Comparison of ENCODE assay signal across 26 mouse cellular contexts in the genomic region with DNA sequence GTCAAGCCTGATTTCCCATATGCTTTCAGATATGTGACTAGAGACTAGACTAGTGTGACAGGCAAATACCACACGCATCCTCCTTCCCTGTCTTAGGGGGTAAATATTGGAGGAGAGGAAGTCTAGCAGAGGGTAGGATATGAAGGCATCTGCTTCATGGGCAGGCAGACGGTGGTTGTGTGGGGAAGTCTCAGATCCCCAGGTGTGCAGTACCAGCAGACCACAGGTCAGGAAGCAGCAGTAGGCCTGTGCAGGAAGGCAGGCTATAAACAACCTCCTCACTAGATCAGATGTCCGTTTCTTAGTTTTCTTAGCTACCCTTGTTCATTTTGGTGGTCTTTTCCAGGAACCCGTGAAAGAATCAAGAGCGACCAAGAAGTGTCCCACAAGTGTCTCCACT. TPM values are rescaled to one million over a fixed set of nuclear protein-coding genes. Genes with fewer than 3 reads are reported as not detected.
"Had no signal": no experiment of that assay in that cellular context is flagged by ENCODE, and none has a peak within 500 bp of the region (broad histone marks: within the 10 kb centered on the region; RNA-seq: fewer than 3 reads in every experiment).

No protein-coding gene starts in this region.

- H3K9ac ChIP-seq: kidney, embryonic 15.5 days; limb, embryonic 13.5 days; liver, embryonic 12.5 days; liver, embryonic 15.5 days; lung, embryonic 15.5 days had no signal

- H3K4me3 ChIP-seq: kidney, embryonic 15.5 days; limb, embryonic 10.5 days; limb, embryonic 13.5 days; liver, embryonic 12.5 days; liver, embryonic 15.5 days; lung, embryonic 15.5 days; midbrain, embryonic 10.5 days had no signal

- DNase-seq: kidney, adult 11 months; kidney, adult 8-10 months; kidney, postnatal 14 days; kidney, postnatal 4 days; liver; lung, adult 18-20 months; lung, postnatal 10 days; lung, postnatal 36 days; midbrain, embryonic 14.5 days had no signal

- H3K9me3 ChIP-seq: kidney, embryonic 15.5 days; limb, embryonic 10.5 days; limb, embryonic 13.5 days; liver, embryonic 12.5 days; liver, embryonic 15.5 days; lung, embryonic 15.5 days; midbrain, embryonic 10.5 days had no signal

- H3K4me2 ChIP-seq: kidney, embryonic 15.5 days; limb, embryonic 13.5 days; liver, embryonic 12.5 days; liver, embryonic 15.5 days; lung, embryonic 15.5 days had no signal

- H3K27ac ChIP-seq: kidney, embryonic 15.5 days; limb, embryonic 10.5 days; limb, embryonic 13.5 days; liver, embryonic 12.5 days; liver, embryonic 15.5 days; lung, embryonic 15.5 days; midbrain, embryonic 10.5 days had no signal

- H3K4me1 ChIP-seq: kidney, embryonic 15.5 days; limb, embryonic 10.5 days; limb, embryonic 13.5 days; liver, embryonic 12.5 days; liver, embryonic 15.5 days; lung, embryonic 15.5 days; midbrain, embryonic 10.5 days had no signal

- H3K27me3 ChIP-seq: kidney, embryonic 15.5 days; limb, embryonic 13.5 days; liver, embryonic 12.5 days; liver, embryonic 15.5 days; lung, embryonic 15.5 days had no signal

- ATAC-seq: liver, embryonic 12.5 days had no signal

- H3K36me3 ChIP-seq: kidney, embryonic 15.5 days; limb, embryonic 10.5 days; limb, embryonic 13.5 days; liver, embryonic 12.5 days; liver, embryonic 15.5 days; lung, embryonic 15.5 days; midbrain, embryonic 10.5 days had no signal

RNA-seq across cellular contexts. Expression of a gene that starts 7.1 kb away (rescaled TPM):
- total RNA-seq: layer of hippocampus, adult 18-20 months; layer of hippocampus, postnatal 14 days; left cerebral cortex, adult 8-10 months; left cerebral cortex, postnatal 25 days; midbrain, postnatal 0 days had no signal
- polyA plus RNA-seq: kidney, embryonic 15.5 days; limb, embryonic 10.5 days; limb, embryonic 13.5 days; lung, embryonic 15.5 days; midbrain, embryonic 10.5 days; midbrain, embryonic 14.5 days; midbrain, postnatal 0 days; neural tube, embryonic 11.5 days; neural tube, embryonic 14.5 days; small intestine, adult 2 months; spleen, adult 2 months; stomach, embryonic 14.5 days had no signal
